Mouse (Mus musculus) midbrain, embryonic 14.5 days (tissue): ENCODE results near the gene Asphd2. TPM values are rescaled to one million over a fixed set of nuclear protein-coding genes. Genes with fewer than 3 reads are reported as not detected.

Experiments
- ATAC-seq: fragments of 200-750 bp; cut with Nextera tagmentation; 2 replicates; pipeline ENCODE4 v1.8.0; 2017; ENCODE audit warnings: moderate number of reproducible peaks, moderate library complexity; ENCODE audit not compliant: low FRiP score, low TSS enrichment
- DNase-seq: peaks from one replicate; pipeline ENCODE4 v3.0.0-alpha.2; 2015
- H3K27ac ChIP-seq: fragments of 300-500 bp; sonication (generic); replicated peaks from 2 replicates; pipeline ENCODE4 v1.5.1; 2014; ENCODE audit warnings: mild to moderate bottlenecking, low read depth, low read length, moderate library complexity
- H3K27me3 ChIP-seq: fragments of 300-500 bp; sonication (generic); 2 replicates; pipeline ENCODE4 v1.6.1; 2014; ENCODE audit warnings: low read length, control low read depth, mixed read lengths; ENCODE audit not compliant: control insufficient read depth, insufficient read depth
- H3K36me3 ChIP-seq: fragments of 300-500 bp; sonication (generic); 2 replicates; pipeline ENCODE4 v1.6.1; 2014; ENCODE audit warnings: low read length, control low read depth; ENCODE audit not compliant: control insufficient read depth, insufficient read depth
- H3K4me1 ChIP-seq: fragments of 300-500 bp; sonication (generic); 2 replicates; pipeline ENCODE4 v1.6.1; 2014; ENCODE audit warnings: mild to moderate bottlenecking, antibody characterized with exemption, low read length, control low read depth; ENCODE audit not compliant: control insufficient read depth, insufficient read depth
- H3K4me2 ChIP-seq: fragments of 300-500 bp; sonication (generic); 2 replicates; pipeline ENCODE4 v1.6.1; 2014; ENCODE audit warnings: mild to moderate bottlenecking, low read length, moderate library complexity
- H3K4me3 ChIP-seq: fragments of 300-500 bp; sonication (generic); replicated peaks from 2 replicates; pipeline ENCODE4 v1.5.1; 2014; ENCODE audit warnings: low read depth, low read length
- H3K9ac ChIP-seq: fragments of 300-500 bp; sonication (generic); replicated peaks from 2 replicates; pipeline ENCODE4 v1.6.1; 2014; ENCODE audit warnings: mild to moderate bottlenecking, low read length, moderate library complexity
- H3K9me3 ChIP-seq: fragments of 300-500 bp; sonication (generic); 2 replicates; pipeline ENCODE4 v1.6.1; 2016; ENCODE audit warnings: low read length, control low read depth, mixed read lengths; ENCODE audit not compliant: control insufficient read depth
- WGBS: fragments of 180-500 bp; shearing (Covaris S2); extraction: QIAGEN DNeasy Blood & Tissue Kit; methylation state at CpG from one replicate; pipeline ENCODE4 v1.1.7; 2014; 5-methylcytosine and 5-hydroxymethylcytosine counted together
- polyA plus RNA-seq: library from polyadenylated mRNA; unstranded; fragments of >200 nt; fragmentation: Nextera tagmentation; extraction: Ambion mirVana; gene quantifications from 2 replicates; pipeline ENCODE4 v1.2.1, GENCODE M21; 2014

Asphd2 gene
- polyA plus RNA-seq, 1 experiment from 2014 or later, result 91.5 TPM

DNA sequence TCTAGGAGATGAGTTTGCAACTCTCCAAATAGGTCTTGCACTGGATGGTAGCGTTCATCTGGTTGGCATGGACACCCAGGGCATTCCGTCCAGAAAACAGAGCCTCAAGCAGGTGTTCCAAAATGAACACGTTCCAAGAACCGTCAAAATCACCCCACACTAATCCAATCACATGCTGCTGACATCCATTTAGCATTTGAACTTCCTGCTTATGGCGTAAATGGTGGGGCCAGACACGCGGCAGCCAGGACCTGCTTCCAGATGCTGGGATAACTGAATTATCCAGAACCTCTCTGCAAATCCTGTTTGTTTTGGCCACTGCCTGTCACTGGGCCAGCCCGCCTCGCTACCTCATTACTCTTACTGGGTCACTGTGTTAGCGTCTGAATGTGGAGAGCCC, 4.6 kb upstream of the Asphd2 start:
- H3K4me1 ChIP-seq, result 0 out of 2 replicates have a peak, but pooled peaks cover 4% of the 10 kb centered on the region
- H3K4me3 ChIP-seq, result no peak overlapping the region
- DNase-seq (no peak), ATAC-seq (no peak)
- no peaks in the 10 kb centered on the region for H3K36me3 ChIP-seq
- no peak overlapping the region for H3K27ac ChIP-seq
- 56% methylated on average over 10 of the region's 10 CpGs for WGBS
- H3K9me3 ChIP-seq, result no peaks in the 10 kb centered on the region
- no peak overlapping the region for H3K9ac ChIP-seq
- no peak overlapping the region for H3K4me2 ChIP-seq
- H3K27me3 ChIP-seq, result no peaks in the 10 kb centered on the region

DNA sequence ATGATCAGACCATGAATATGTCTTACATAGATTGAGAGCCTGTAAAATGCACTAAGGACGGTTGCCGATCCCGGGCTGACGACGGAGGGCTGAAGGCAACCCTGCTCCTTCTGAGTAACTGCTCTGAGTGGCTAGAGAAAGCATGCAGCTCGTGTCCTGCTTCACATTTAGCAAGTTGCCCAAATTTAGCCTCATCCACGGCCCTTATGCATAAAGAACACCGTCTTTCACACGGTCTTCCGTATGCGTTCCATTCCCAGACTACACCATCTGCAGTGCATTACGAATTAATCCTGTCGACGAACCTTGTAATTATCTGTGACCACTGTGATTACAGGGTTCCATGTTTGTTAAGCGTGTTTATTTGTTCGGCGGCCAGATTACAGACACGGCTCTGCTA, 1.4 kb upstream of the Asphd2 start:
- no peak overlapping the region for H3K4me3 ChIP-seq
- ATAC-seq, result no peak
- H3K9me3 ChIP-seq, result no peaks in the 10 kb centered on the region
- no peaks in the 10 kb centered on the region for H3K27me3 ChIP-seq
- no peak overlapping the region for H3K4me2 ChIP-seq
- WGBS, result 68% methylated on average over 18 of the region's 18 CpGs
- H3K4me1 ChIP-seq, result peaks cover 22% of the 10 kb centered on the region
- peak overlapping the region; percentile 50; the same call in 1 of the 2 replicates for H3K27ac ChIP-seq
- peaks cover 10% of the 10 kb centered on the region; the same call in 1 of the 2 replicates for H3K36me3 ChIP-seq
- no peak for DNase-seq
- H3K9ac ChIP-seq, result no peak overlapping the region

GRCm38 (mm10) chr5:112394415-112394763, 277 bp downstream of the Asphd2 start:
- H3K27me3 ChIP-seq, result no peaks in the 10 kb centered on the region
- DNase-seq (no peak), ATAC-seq (peak; percentile 79)
- peak overlapping the region; percentile 78 for H3K9ac ChIP-seq
- peak overlapping the region; percentile 63 for H3K4me2 ChIP-seq
- H3K4me3 ChIP-seq, result peak overlapping the region; percentile 61
- WGBS, result 0% methylated on average over 18 of the region's 28 CpGs
- no peaks in the 10 kb centered on the region for H3K9me3 ChIP-seq
- H3K36me3 ChIP-seq, result peaks cover 19% of the 10 kb centered on the region; the same call in 1 of the 2 replicates
- H3K4me1 ChIP-seq, result peaks cover 32% of the 10 kb centered on the region
- peak overlapping the region; percentile 85 for H3K27ac ChIP-seq

GRCm38 (mm10) chr5:112393741-112394414, 788 bp downstream of the Asphd2 start:
- H3K27me3 ChIP-seq, result no peaks in the 10 kb centered on the region
- H3K4me3 ChIP-seq, result peak overlapping the region; percentile 61
- H3K4me1 ChIP-seq, result peaks cover 37% of the 10 kb centered on the region
- peak; percentile 10 for ATAC-seq
- 7% methylated on average over 17 of the region's 18 CpGs for WGBS
- peaks cover 24% of the 10 kb centered on the region; the same call in 1 of the 2 replicates for H3K36me3 ChIP-seq
- peak; percentile 37 for DNase-seq
- H3K9me3 ChIP-seq, result no peaks in the 10 kb centered on the region
- peak overlapping the region; percentile 78 for H3K9ac ChIP-seq
- peak overlapping the region; percentile 63 for H3K4me2 ChIP-seq
- peak overlapping the region; percentile 85 for H3K27ac ChIP-seq

- peaks cover 30% of the 10 kb centered on the region for H3K36me3 ChIP-seq
- H3K4me3 ChIP-seq, result no peak overlapping the region
- ATAC-seq (no peak), DNase-seq (no peak)
- H3K9ac ChIP-seq, result no peak overlapping the region
- WGBS, result 68% methylated on average over 27 of the region's 27 CpGs
- no peaks in the 10 kb centered on the region for H3K9me3 ChIP-seq
- H3K27ac ChIP-seq, result no peak overlapping the region
- no peaks in the 10 kb centered on the region for H3K27me3 ChIP-seq
- peaks cover 39% of the 10 kb centered on the region for H3K4me1 ChIP-seq
- no peak overlapping the region for H3K4me2 ChIP-seq
Measured at GRCm38 (mm10) chr5:112391676-112392323, 2.9 kb downstream of the Asphd2 start.

GRCm38 (mm10) chr5:112391002-112391401, 3.7 kb downstream of the Asphd2 start:
- Histone ChIP-seq H3K4me3 (no peak overlapping the region), H3K9ac (no peak overlapping the region), H3K36me3 (peaks cover 38% of the 10 kb centered on the region)

DNA sequence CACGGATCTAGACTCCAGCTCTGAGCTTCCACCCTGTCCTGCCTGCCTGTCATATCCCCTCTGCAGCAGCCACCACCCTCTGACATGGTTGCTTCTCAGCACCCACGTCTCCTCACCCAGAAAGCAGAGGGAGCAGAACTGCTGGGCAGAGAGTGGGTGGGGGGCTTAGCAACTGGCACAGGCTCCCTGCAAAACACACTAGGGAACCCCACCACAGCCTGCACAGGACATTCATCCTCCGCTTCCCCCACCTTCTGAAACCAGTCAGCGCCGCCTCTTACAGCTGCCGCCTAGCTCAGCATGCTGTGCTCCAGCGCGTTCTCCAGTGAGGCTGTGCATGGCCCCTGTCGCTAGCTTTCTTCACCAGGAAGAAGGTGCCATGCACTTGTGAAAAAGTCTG, 5.3 kb downstream of the Asphd2 start:
- Histone ChIP-seq H3K4me3 (no peak overlapping the region), H3K27ac (no peak overlapping the region), H3K9me3 (no peaks in the 10 kb centered on the region), H3K4me2 (peak overlapping the region; percentile 27; the same call in 1 of the 2 replicates), H3K9ac (no peak overlapping the region), H3K27me3 (no peaks in the 10 kb centered on the region), H3K4me1 (peaks cover 34% of the 10 kb centered on the region), H3K36me3 (peaks cover 54% of the 10 kb centered on the region)
- WGBS, result 73% methylated on average over 9 of the region's 9 CpGs
- DNase-seq, result no peak
- ATAC-seq, result no peak

More at GRCm38 (mm10) chr5:112391002-112391401, 3.7 kb downstream of the Asphd2 start:
- WGBS, result 63% methylated on average over 16 of the region's 16 CpGs
- no peaks in the 10 kb centered on the region for H3K27me3 ChIP-seq
- no peak for DNase-seq
- no peaks in the 10 kb centered on the region for H3K9me3 ChIP-seq
- H3K4me2 ChIP-seq, result no peak overlapping the region; the same call in 1 of the 2 replicates
- ATAC-seq, result no peak
- no peak overlapping the region for H3K27ac ChIP-seq
- H3K4me1 ChIP-seq, result peaks cover 39% of the 10 kb centered on the region

DNA sequence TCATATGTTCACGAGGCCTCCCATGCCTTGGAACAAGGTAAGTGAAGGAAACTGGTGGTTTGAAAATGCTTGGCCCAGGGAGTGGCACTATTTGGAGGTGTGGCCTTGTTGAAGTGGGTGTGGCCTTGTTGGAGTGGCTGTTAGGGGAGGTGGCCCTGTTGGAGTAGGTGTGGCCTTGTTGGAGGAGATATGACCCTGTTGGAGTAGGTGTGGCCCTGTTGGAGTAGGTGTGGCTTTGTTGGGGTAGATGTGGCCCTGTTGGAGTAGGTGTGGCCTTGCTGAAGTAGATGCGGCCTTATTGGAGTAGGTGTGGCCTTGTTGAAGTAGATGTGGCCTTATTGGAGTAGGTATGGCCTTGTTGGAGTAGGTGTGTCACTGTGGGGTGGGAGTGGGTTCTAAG, 8.7 kb downstream of the Asphd2 start:
- Histone ChIP-seq H3K4me1 (peaks cover 21% of the 10 kb centered on the region), H3K9me3 (no peaks in the 10 kb centered on the region), H3K4me3 (no peak overlapping the region), H3K27me3 (no peaks in the 10 kb centered on the region), H3K36me3 (peaks cover 45% of the 10 kb centered on the region), H3K9ac (no peak overlapping the region), H3K4me2 (no peak overlapping the region), H3K27ac (no peak overlapping the region)
- DNase-seq, result no peak
- ATAC-seq, result no peak
- WGBS, result 84% methylated on average over 2 of the region's 2 CpGs
